Mouse (Mus musculus): ENCODE data around the gene Cp. TPM values are rescaled to one million over a fixed set of nuclear protein-coding genes. Genes with fewer than 3 reads are reported as not detected.
"Not testable (repeated sequence)": the region's sequence is repeated elsewhere in the genome, so short reads cannot be mapped to it uniquely, and the experiment has no call there.

The Cp gene
- polyA plus RNA-seq, 1 experiment from 2014 or later: 76.4 TPM

- no peak overlapping the region for H3K9ac ChIP-seq (replicated peaks; ENCODE audit: low read depth)
- no peak overlapping the region for H3K27ac ChIP-seq (ENCODE audit: low read length)
- no peaks in the 10 kb centered on the region for H3K9me3 ChIP-seq (ENCODE audit: low read length)
- H3K27me3 ChIP-seq (replicated peaks; ENCODE audit: insufficient read depth, low read length): no peaks in the 10 kb centered on the region
- no peaks in the 10 kb centered on the region for H3K4me1 ChIP-seq (ENCODE audit: insufficient read depth, low read depth, low read length)
- TF ChIP-seq CTCF (IDR thresholded peaks at IDR 0.05) (no peak), EP300 (IDR thresholded peaks at IDR 0.05) (no peak)
- DNase-seq (ENCODE audit: low spot score) (no peak), ATAC-seq (no peak)
- H3K4me3 ChIP-seq (ENCODE audit: low read depth, low read length): no peak overlapping the region
- no peaks in the 10 kb centered on the region for H3K36me3 ChIP-seq (ENCODE audit: insufficient read depth, low read length)
- WGBS: 83% methylated on average over 3 of the region's 3 CpGs
- H3K4me2 ChIP-seq (replicated peaks; ENCODE audit: low read depth, low read length): no peak overlapping the region
Measured at GRCm38 (mm10) chr3:20028640-20029039, 71.8 kb downstream of the Cp start.

- WGBS: 91% methylated on average over 6 of the region's 6 CpGs
- Histone ChIP-seq H3K4me3 (ENCODE audit: low read depth, low read length) (no peak overlapping the region), H3K4me2 (replicated peaks; ENCODE audit: low read depth, low read length) (no peak overlapping the region), H3K9ac (replicated peaks; ENCODE audit: low read depth) (no peak overlapping the region), H3K27ac (ENCODE audit: low read length) (no peak overlapping the region), H3K9me3 (ENCODE audit: low read length) (no peaks in the 10 kb centered on the region), H3K36me3 (ENCODE audit: insufficient read depth, low read length) (no peaks in the 10 kb centered on the region), H3K4me1 (ENCODE audit: insufficient read depth, low read depth, low read length) (peaks cover 3% of the 10 kb centered on the region; the same call in 1 of the 2 replicates), H3K27me3 (replicated peaks; ENCODE audit: insufficient read depth, low read length) (no peaks in the 10 kb centered on the region)
- DNase-seq (ENCODE audit: low spot score): no peak
- TF ChIP-seq CTCF (IDR thresholded peaks at IDR 0.05) (no peak), EP300 (IDR thresholded peaks at IDR 0.05) (no peak)
- no peak for ATAC-seq
Measured at GRCm38 (mm10) chr3:20030807-20031206, 74.0 kb downstream of the Cp start.

GRCm38 (mm10) chr3:20033761-20034718 lies 77.2 kb downstream of the Cp start:
- ATAC-seq (no peak), DNase-seq (ENCODE audit: low spot score) (no peak)
- H3K9ac ChIP-seq (replicated peaks; ENCODE audit: low read depth): peak overlapping the region; percentile 45; the same call in 1 of the 2 replicates

GRCm38 (mm10) chr3:20034719-20035404 lies 78.0 kb downstream of the Cp start, which contains the start of gene Hps3:
TSS of gene Hps3 (minus strand) at chr3:20035315.
- Histone ChIP-seq H3K27me3 (replicated peaks; ENCODE audit: insufficient read depth, low read length) (no peaks in the 10 kb centered on the region), H3K9me3 (ENCODE audit: low read length) (no peaks in the 10 kb centered on the region), H3K4me1 (ENCODE audit: insufficient read depth, low read depth, low read length) (peaks cover 3% of the 10 kb centered on the region; the same call in 1 of the 2 replicates), H3K9ac (replicated peaks; ENCODE audit: low read depth) (peak within 1 kb of the TSS; percentile 45; the same call in 1 of the 2 replicates), H3K27ac (ENCODE audit: low read length) (peak within 1 kb of the TSS; percentile 77), H3K4me3 (ENCODE audit: low read depth, low read length) (peak within 1 kb of the TSS; percentile 79), H3K4me2 (replicated peaks; ENCODE audit: low read depth, low read length) (peak within 1 kb of the TSS; percentile 68), H3K36me3 (ENCODE audit: insufficient read depth, low read length) (no peaks in the 10 kb centered on the region)
- ATAC-seq: peak; percentile 99
- DNase-seq (ENCODE audit: low spot score): peak; percentile 93
- TF ChIP-seq EP300 (IDR thresholded peaks at IDR 0.05) (no peak), CTCF (IDR thresholded peaks at IDR 0.05) (no peak; the same call in 1 of the 2 replicates)
- 0% methylated on average over 41 of the region's 47 CpGs for WGBS

More at GRCm38 (mm10) chr3:20033761-20034718, 77.2 kb downstream of the Cp start:
- Histone ChIP-seq H3K4me1 (ENCODE audit: insufficient read depth, low read depth, low read length) (peaks cover 3% of the 10 kb centered on the region; the same call in 1 of the 2 replicates), H3K4me3 (ENCODE audit: low read depth, low read length) (peak overlapping the region; percentile 79), H3K9me3 (ENCODE audit: low read length) (no peaks in the 10 kb centered on the region), H3K4me2 (replicated peaks; ENCODE audit: low read depth, low read length) (peak overlapping the region; percentile 68), H3K36me3 (ENCODE audit: insufficient read depth, low read length) (no peaks in the 10 kb centered on the region), H3K27me3 (replicated peaks; ENCODE audit: insufficient read depth, low read length) (no peaks in the 10 kb centered on the region), H3K27ac (ENCODE audit: low read length) (peak overlapping the region; percentile 77; the same call in 1 of the 2 replicates)
- TF ChIP-seq CTCF (IDR thresholded peaks at IDR 0.05) (no peak), EP300 (IDR thresholded peaks at IDR 0.05) (no peak)
- WGBS: 9% methylated on average over 10 of the region's 10 CpGs

- Histone ChIP-seq H3K9ac (replicated peaks; ENCODE audit: low read depth) (no peak overlapping the region), H3K4me1 (ENCODE audit: insufficient read depth, low read depth, low read length) (peaks cover 3% of the 10 kb centered on the region; the same call in 1 of the 2 replicates), H3K27ac (ENCODE audit: low read length) (no peak overlapping the region), H3K4me2 (replicated peaks; ENCODE audit: low read depth, low read length) (no peak overlapping the region), H3K4me3 (ENCODE audit: low read depth, low read length) (no peak overlapping the region), H3K27me3 (replicated peaks; ENCODE audit: insufficient read depth, low read length) (no peaks in the 10 kb centered on the region), H3K36me3 (ENCODE audit: insufficient read depth, low read length) (no peaks in the 10 kb centered on the region), H3K9me3 (ENCODE audit: low read length) (no peaks in the 10 kb centered on the region)
- no peak for TF ChIP-seq EP300 (IDR thresholded peaks at IDR 0.05)
- TF ChIP-seq CTCF (IDR thresholded peaks at IDR 0.05): no peak
- DNase-seq (ENCODE audit: low spot score) (no peak), ATAC-seq (no peak)
- WGBS: 84% methylated on average over 4 of the region's 4 CpGs
Measured at GRCm38 (mm10) chr3:20036069-20036468, 79.2 kb downstream of the Cp start.

- H3K36me3 ChIP-seq (ENCODE audit: insufficient read depth, low read length); ATAC-seq; DNase-seq (ENCODE audit: low spot score); H3K9me3 ChIP-seq (ENCODE audit: low read length); H3K4me2 ChIP-seq (replicated peaks; ENCODE audit: low read depth, low read length); H3K27me3 ChIP-seq (replicated peaks; ENCODE audit: insufficient read depth, low read length); H3K4me1 ChIP-seq (ENCODE audit: insufficient read depth, low read depth, low read length); H3K4me3 ChIP-seq (ENCODE audit: low read depth, low read length); H3K27ac ChIP-seq (ENCODE audit: low read length); H3K9ac ChIP-seq (replicated peaks; ENCODE audit: low read depth): not testable (repeated sequence)
- 91% methylated on average over 7 of the region's 7 CpGs for WGBS
Measured at GRCm38 (mm10) chr3:20041461-20041860, 84.6 kb downstream of the Cp start.

- H3K4me2 ChIP-seq (replicated peaks; ENCODE audit: low read depth, low read length); DNase-seq (ENCODE audit: low spot score); H3K27ac ChIP-seq (ENCODE audit: low read length); H3K9ac ChIP-seq (replicated peaks; ENCODE audit: low read depth); H3K27me3 ChIP-seq (replicated peaks; ENCODE audit: insufficient read depth, low read length); H3K36me3 ChIP-seq (ENCODE audit: insufficient read depth, low read length); H3K4me1 ChIP-seq (ENCODE audit: insufficient read depth, low read depth, low read length); H3K9me3 ChIP-seq (ENCODE audit: low read length); ATAC-seq; H3K4me3 ChIP-seq (ENCODE audit: low read depth, low read length): not testable (repeated sequence)
- WGBS: 46% methylated on average over 3 of the region's 3 CpGs
Measured at GRCm38 (mm10) chr3:20044736-20045135, 87.9 kb downstream of the Cp start.
